Mouse (Mus musculus): ENCODE data around the gene Cacna2d4.

GRCm38 (mm10) chr6:119328521-119329115 is 92.3 kb downstream of the Cacna2d4 start:
- TF ChIP-seq CTCF (IDR thresholded peaks at IDR 0.05; ENCODE audit: low read depth, low read length) (no peak), POLR2A (IDR thresholded peaks at IDR 0.05; ENCODE audit: insufficient read depth, low read length) (no peak)
